Mouse (Mus musculus): ENCODE data around the gene Rnf223. TPM values are rescaled to one million over a fixed set of nuclear protein-coding genes. Genes with fewer than 3 reads are reported as not detected.

The Rnf223 gene
- 0.08 and 0.18 TPM in 2 replicates for polyA plus RNA-seq (2015; fragmentation: Nextera tagmentation; extraction: Ambion mirVana)

GRCm38 (mm10) chr4:156130436-156130835 lies at the start of gene Rnf223:
TSS of gene Rnf223 (plus strand) at chr4:156130513.
- Histone ChIP-seq H3K36me3 (replicated peaks) (peaks cover 17% of the 10 kb centered on the region), H3K27ac (replicated peaks) (no peak within 1 kb of the TSS), H3K9me3 (replicated peaks) (no peaks in the 10 kb centered on the region), H3K4me1 (replicated peaks) (peaks cover 12% of the 10 kb centered on the region; the same call in 1 of the 2 replicates), H3K9ac (no peak within 1 kb of the TSS), H3K27me3 (no peaks in the 10 kb centered on the region), H3K4me3 (replicated peaks) (no peak within 1 kb of the TSS), H3K4me2 (no peak within 1 kb of the TSS)
- 76% methylated on average over 15 of the region's 15 CpGs for WGBS (ENCODE audit: insufficient replicate concordance)
- no peak for ATAC-seq (ENCODE audit: insufficient read depth)

- H3K4me3 ChIP-seq (replicated peaks), result no peak overlapping the region
- peaks cover 11% of the 10 kb centered on the region for H3K27me3 ChIP-seq
- H3K36me3 ChIP-seq (replicated peaks), result no peaks in the 10 kb centered on the region
- no peak overlapping the region for H3K9ac ChIP-seq
- H3K4me1 ChIP-seq (replicated peaks), result peaks cover 19% of the 10 kb centered on the region
- ATAC-seq (ENCODE audit: insufficient read depth), result no peak
- H3K4me2 ChIP-seq, result no peak overlapping the region
- H3K27ac ChIP-seq (replicated peaks), result 0 out of 2 replicates have a peak overlapping the region, but pooled peaks have one; percentile 0
- no peaks in the 10 kb centered on the region for H3K9me3 ChIP-seq (replicated peaks)
- WGBS (ENCODE audit: insufficient replicate concordance), result 32% methylated on average over 4 of the region's 4 CpGs
These were observed 47.6 kb upstream of the Rnf223 start for GRCm38 (mm10) chr4:156082621-156083234.

- H3K36me3 ChIP-seq (replicated peaks), result no peaks in the 10 kb centered on the region
- peaks cover 13% of the 10 kb centered on the region for H3K4me1 ChIP-seq (replicated peaks)
- peaks cover 5% of the 10 kb centered on the region for H3K27me3 ChIP-seq
- peak overlapping the region; percentile 31 for H3K27ac ChIP-seq (replicated peaks)
- ATAC-seq (ENCODE audit: insufficient read depth), result no peak
- H3K9me3 ChIP-seq (replicated peaks), result no peaks in the 10 kb centered on the region
- H3K4me2 ChIP-seq, result peak overlapping the region; percentile 21; the same call in 1 of the 2 replicates
- H3K4me3 ChIP-seq (replicated peaks), result no peak overlapping the region
- H3K9ac ChIP-seq, result no peak overlapping the region
- 57% methylated on average over 5 of the region's 5 CpGs for WGBS (ENCODE audit: insufficient replicate concordance)
These were observed 47.0 kb upstream of the Rnf223 start for GRCm38 (mm10) chr4:156083348-156083747.

GRCm38 (mm10) chr4:156084096-156084879 lies 46.0 kb upstream of the Rnf223 start:
- peaks cover 13% of the 10 kb centered on the region for H3K4me1 ChIP-seq (replicated peaks)
- ATAC-seq (ENCODE audit: insufficient read depth), result no peak
- H3K9me3 ChIP-seq (replicated peaks), result no peaks in the 10 kb centered on the region
- H3K9ac ChIP-seq, result no peak overlapping the region; the same call in 1 of the 2 replicates
- no peaks in the 10 kb centered on the region for H3K36me3 ChIP-seq (replicated peaks)
- H3K4me2 ChIP-seq, result peak overlapping the region; percentile 21
- H3K4me3 ChIP-seq (replicated peaks), result 0 out of 2 replicates have a peak overlapping the region, but pooled peaks have one; percentile 2
- H3K27ac ChIP-seq (replicated peaks), result peak overlapping the region; percentile 31
- WGBS (ENCODE audit: insufficient replicate concordance), result 60% methylated on average over 9 of the region's 9 CpGs
- H3K27me3 ChIP-seq, result no peaks in the 10 kb centered on the region

- no peak overlapping the region for H3K4me2 ChIP-seq
- WGBS (ENCODE audit: insufficient replicate concordance), result 68% methylated on average over 8 of the region's 8 CpGs
These were observed 45.1 kb upstream of the Rnf223 start for GRCm38 (mm10) chr4:156085256-156085655.

GRCm38 (mm10) chr4:156087398-156088087 lies 42.8 kb upstream of the Rnf223 start:
- H3K9me3 ChIP-seq (replicated peaks), result no peaks in the 10 kb centered on the region
- H3K4me1 ChIP-seq (replicated peaks), result peaks cover 29% of the 10 kb centered on the region
- no peak overlapping the region for H3K4me3 ChIP-seq (replicated peaks)
- H3K36me3 ChIP-seq (replicated peaks), result no peaks in the 10 kb centered on the region
- WGBS (ENCODE audit: insufficient replicate concordance), result 10% methylated on average over 5 of the region's 5 CpGs
- no peaks in the 10 kb centered on the region for H3K27me3 ChIP-seq
- ATAC-seq (ENCODE audit: insufficient read depth), result no peak
- H3K9ac ChIP-seq, result no peak overlapping the region
- H3K4me2 ChIP-seq, result no peak overlapping the region
- H3K27ac ChIP-seq (replicated peaks), result no peak overlapping the region

More at GRCm38 (mm10) chr4:156085256-156085655, 45.1 kb upstream of the Rnf223 start:
- no peak overlapping the region for H3K9ac ChIP-seq
- peaks cover 14% of the 10 kb centered on the region for H3K4me1 ChIP-seq (replicated peaks)
- H3K36me3 ChIP-seq (replicated peaks), result no peaks in the 10 kb centered on the region
- no peaks in the 10 kb centered on the region for H3K9me3 ChIP-seq (replicated peaks)
- ATAC-seq (ENCODE audit: insufficient read depth), result no peak
- no peak overlapping the region for H3K4me3 ChIP-seq (replicated peaks)
- H3K27me3 ChIP-seq, result no peaks in the 10 kb centered on the region
- no peak overlapping the region for H3K27ac ChIP-seq (replicated peaks)

GRCm38 (mm10) chr4:156091236-156091635 lies 39.1 kb upstream of the Rnf223 start:
- Histone ChIP-seq H3K9me3 (replicated peaks) (no peaks in the 10 kb centered on the region), H3K4me2 (peak overlapping the region; percentile 41), H3K4me3 (replicated peaks) (no peak overlapping the region), H3K4me1 (replicated peaks) (peaks cover 31% of the 10 kb centered on the region), H3K27me3 (no peaks in the 10 kb centered on the region), H3K27ac (replicated peaks) (no peak overlapping the region), H3K36me3 (replicated peaks) (no peaks in the 10 kb centered on the region), H3K9ac (no peak overlapping the region; the same call in 1 of the 2 replicates)
- WGBS (ENCODE audit: insufficient replicate concordance), result 50% methylated on average over 1 of the region's 1 CpGs
- peak; percentile 87 for ATAC-seq (ENCODE audit: insufficient read depth)

- no peaks in the 10 kb centered on the region for H3K9me3 ChIP-seq (replicated peaks)
- 49% methylated on average over 1 of the region's 1 CpGs for WGBS (ENCODE audit: insufficient replicate concordance)
- ATAC-seq (ENCODE audit: insufficient read depth), result no peak
- no peaks in the 10 kb centered on the region for H3K36me3 ChIP-seq (replicated peaks)
- H3K27me3 ChIP-seq, result no peaks in the 10 kb centered on the region
- H3K4me1 ChIP-seq (replicated peaks), result peaks cover 31% of the 10 kb centered on the region
- no peak overlapping the region for H3K9ac ChIP-seq
- H3K4me3 ChIP-seq (replicated peaks), result no peak overlapping the region
- no peak overlapping the region for H3K27ac ChIP-seq (replicated peaks)
- H3K4me2 ChIP-seq, result no peak overlapping the region
These were observed 37.5 kb upstream of the Rnf223 start for GRCm38 (mm10) chr4:156092765-156093164.

- no peak overlapping the region for H3K4me3 ChIP-seq (replicated peaks)
- H3K27me3 ChIP-seq, result no peaks in the 10 kb centered on the region
- no peak overlapping the region for H3K4me2 ChIP-seq
- 56% methylated on average over 5 of the region's 5 CpGs for WGBS (ENCODE audit: insufficient replicate concordance)
- H3K9me3 ChIP-seq (replicated peaks), result no peaks in the 10 kb centered on the region
- peak; percentile 52 for ATAC-seq (ENCODE audit: insufficient read depth)
- H3K9ac ChIP-seq, result no peak overlapping the region
- peak overlapping the region; percentile 38; the same call in 1 of the 2 replicates for H3K27ac ChIP-seq (replicated peaks)
- no peaks in the 10 kb centered on the region for H3K36me3 ChIP-seq (replicated peaks)
- peaks cover 31% of the 10 kb centered on the region for H3K4me1 ChIP-seq (replicated peaks)
These were observed 36.6 kb upstream of the Rnf223 start for GRCm38 (mm10) chr4:156093758-156094157.

GRCm38 (mm10) chr4:156096191-156096590 lies 34.1 kb upstream of the Rnf223 start:
- Histone ChIP-seq H3K27ac (replicated peaks) (no peak overlapping the region), H3K27me3 (no peaks in the 10 kb centered on the region), H3K9ac (no peak overlapping the region), H3K4me2 (no peak overlapping the region), H3K36me3 (replicated peaks) (no peaks in the 10 kb centered on the region), H3K4me1 (replicated peaks) (peaks cover 24% of the 10 kb centered on the region), H3K4me3 (replicated peaks) (no peak overlapping the region), H3K9me3 (replicated peaks) (no peaks in the 10 kb centered on the region)
- 54% methylated on average over 1 of the region's 1 CpGs for WGBS (ENCODE audit: insufficient replicate concordance)
- no peak for ATAC-seq (ENCODE audit: insufficient read depth)

Measured in liver, embryonic 15.5 days (tissue).